Mouse (Mus musculus): ENCODE measurements at regions not wholly inside any gene's neighbourhood (a gene's known extent, or its start where the extent isn't known, plus 50 kb on each side); places are given as distances from the start of the nearest gene placed in this dataset.

DNA sequence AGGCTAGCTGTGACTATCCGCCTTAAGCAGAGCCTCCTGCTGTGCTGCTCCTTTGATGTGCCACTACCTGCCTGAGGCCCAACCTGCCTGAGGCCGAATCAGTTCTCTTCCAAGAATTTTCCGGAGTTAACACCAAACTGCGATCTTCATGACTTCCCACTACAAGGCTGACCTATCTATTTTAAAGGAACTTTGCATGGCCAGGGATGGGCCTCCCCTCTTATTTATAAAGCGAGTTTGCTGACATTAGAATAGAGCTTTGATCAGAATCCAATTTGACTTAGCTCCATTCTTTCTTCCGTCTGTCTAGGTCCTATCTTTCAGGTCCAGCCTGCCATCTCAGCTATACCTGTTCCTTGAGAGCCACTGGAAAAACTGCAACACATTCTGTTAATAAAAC lies 194.6 kb upstream of the Cr2 start:
- Histone ChIP-seq H3K27me3 (ENCODE audit: control insufficient read depth, insufficient read depth, low read length, poor library complexity, severe bottlenecking) (no peaks in the 10 kb centered on the region), H3K36me3 (ENCODE audit: control insufficient read depth, insufficient read depth, low read length, poor library complexity, severe bottlenecking) (no peaks in the 10 kb centered on the region)
- peak; percentile 10 for DNase-seq (ENCODE audit: low read depth, low spot score)

All from splenic B cell, adult 2 months (primary cell).